Mouse (Mus musculus) forebrain, embryonic 15.5 days (tissue): Measurements from ENCODE around the gene Npy4r. TPM values are rescaled to one million over a fixed set of nuclear protein-coding genes. Genes with fewer than 3 reads are reported as not detected.
A peak's percentile ranks its signal among the peaks of the same experiment; 100 is the strongest.

Experiments used
- ATAC-seq: fragments of 200-750 bp; cut with Nextera tagmentation; replicated peaks from 2 replicates; pipeline ENCODE4 v1.8.0; 2017; ENCODE audit warnings: mild to moderate bottlenecking, moderate TSS enrichment, moderate library complexity
- H3K27ac ChIP-seq: fragments of 300-500 bp; sonication (generic); replicated peaks from 2 replicates; pipeline ENCODE4 v1.5.1; 2015; ENCODE audit warnings: mild to moderate bottlenecking, inconsistent platforms
- H3K27me3 ChIP-seq: fragments of 300-500 bp; sonication (generic); 2 replicates; pipeline ENCODE4 v1.6.1; 2015; ENCODE audit warnings: inconsistent platforms
- H3K36me3 ChIP-seq: fragments of 300-500 bp; sonication (generic); 2 replicates; pipeline ENCODE4 v1.6.1; 2015; ENCODE audit warnings: mild to moderate bottlenecking, inconsistent platforms
- H3K4me1 ChIP-seq: fragments of 300-500 bp; sonication (generic); 2 replicates; pipeline ENCODE4 v1.6.1; 2015; ENCODE audit warnings: inconsistent platforms
- H3K4me2 ChIP-seq: fragments of 300-500 bp; sonication (generic); replicated peaks from 2 replicates; pipeline ENCODE4 v1.6.1; 2015; ENCODE audit warnings: mild to moderate bottlenecking, inconsistent platforms
- H3K4me3 ChIP-seq: fragments of 300-500 bp; sonication (generic); 2 replicates; pipeline ENCODE4 v1.5.1; 2015; ENCODE audit warnings: mild to moderate bottlenecking, inconsistent platforms
- H3K9ac ChIP-seq: fragments of 300-500 bp; sonication (generic); replicated peaks from 2 replicates; pipeline ENCODE4 v1.6.1; 2015; ENCODE audit warnings: mild to moderate bottlenecking, inconsistent platforms
- H3K9me3 ChIP-seq: fragments of 300-500 bp; sonication (generic); 2 replicates; pipeline ENCODE4 v1.6.1; 2016; ENCODE audit warnings: inconsistent platforms
- WGBS: fragments of 180-500 bp; shearing (Covaris S2); methylation state at CpG from one replicate; pipeline ENCODE4 v1.1.7; 2015; ENCODE audit warnings: mixed read lengths; 5-methylcytosine and 5-hydroxymethylcytosine counted together
- polyA plus RNA-seq: library from polyadenylated mRNA; unstranded; fragments of >200 nt; fragmentation: Nextera tagmentation; extraction: Ambion mirVana; gene quantifications from 2 replicates; pipeline ENCODE4 v1.2.1, GENCODE M21; 2015

Gene Npy4r
- polyA plus RNA-seq, 1 experiment from 2014 or later = 0.04 TPM

DNA sequence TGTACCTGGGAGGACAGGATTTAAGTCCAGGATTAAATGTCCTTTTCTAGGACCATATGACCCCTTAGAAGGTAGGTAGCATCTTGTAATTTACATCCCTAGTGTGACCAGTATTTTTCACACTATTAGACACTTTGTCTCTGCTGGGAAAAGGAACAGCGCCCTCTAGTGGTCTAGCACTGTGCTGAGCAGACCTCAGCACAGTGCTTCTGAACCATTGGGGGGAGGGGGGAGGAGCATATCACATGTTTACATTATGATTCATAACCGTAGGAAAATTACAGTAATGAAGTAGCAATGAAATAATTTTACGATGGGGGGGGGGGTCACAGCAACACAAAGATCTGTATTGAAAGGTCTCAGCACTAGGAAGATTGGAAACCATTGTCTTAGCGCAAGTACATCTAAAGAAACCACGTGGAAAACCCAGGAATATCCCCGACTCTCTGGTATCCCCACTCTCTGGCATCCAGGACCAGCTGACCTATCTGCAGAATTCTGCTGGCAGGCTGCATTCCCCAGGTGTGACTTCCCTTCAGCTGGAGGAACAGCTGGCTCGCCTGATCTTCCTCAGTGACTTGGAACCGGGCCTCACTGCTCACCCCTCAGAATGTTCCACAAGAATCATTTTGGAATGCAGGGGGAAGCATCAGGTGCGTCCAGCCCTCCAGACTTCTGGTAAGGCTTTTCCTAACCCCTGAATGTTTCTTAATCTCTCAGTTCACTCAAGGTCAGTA is 2.5 kb upstream of the Npy4r start:
- no peak overlapping the region for H3K9ac ChIP-seq

GRCm38 (mm10) chr14:34142915-34143314 is 9.4 kb downstream of the Npy4r start:
- H3K4me3 ChIP-seq = no peak overlapping the region
- no peak overlapping the region for H3K9ac ChIP-seq
- no peaks in the 10 kb centered on the region for H3K36me3 ChIP-seq
- ATAC-seq = no peak
- peaks cover 16% of the 10 kb centered on the region for H3K27me3 ChIP-seq
- no peak overlapping the region for H3K4me2 ChIP-seq
- no peaks in the 10 kb centered on the region for H3K4me1 ChIP-seq
- no peak overlapping the region for H3K27ac ChIP-seq
- no peaks in the 10 kb centered on the region for H3K9me3 ChIP-seq
- WGBS = 93% methylated on average over 10 of the region's 10 CpGs

More for the DNA sequence above, 2.5 kb upstream of the Npy4r start:
- Histone ChIP-seq H3K27ac (no peak overlapping the region), H3K4me2 (no peak overlapping the region), H3K4me3 (no peak overlapping the region), H3K9me3 (no peaks in the 10 kb centered on the region), H3K27me3 (peaks cover 6% of the 10 kb centered on the region; the same call in 1 of the 2 replicates), H3K4me1 (no peaks in the 10 kb centered on the region), H3K36me3 (no peaks in the 10 kb centered on the region)
- peak; percentile 84 for ATAC-seq
- WGBS = 64% methylated on average over 9 of the region's 9 CpGs

GRCm38 (mm10) chr14:34142316-34142715 is 10.0 kb downstream of the Npy4r start:
- H3K4me3 ChIP-seq = no peak overlapping the region
- no peaks in the 10 kb centered on the region for H3K9me3 ChIP-seq
- H3K4me1 ChIP-seq = no peaks in the 10 kb centered on the region
- no peak overlapping the region for H3K4me2 ChIP-seq
- H3K36me3 ChIP-seq = no peaks in the 10 kb centered on the region
- ATAC-seq = no peak
- H3K27ac ChIP-seq = no peak overlapping the region
- 90% methylated on average over 1 of the region's 1 CpGs for WGBS
- no peak overlapping the region for H3K9ac ChIP-seq
- H3K27me3 ChIP-seq = peaks cover 19% of the 10 kb centered on the region

GRCm38 (mm10) chr14:34139671-34140664 is 12.3 kb downstream of the Npy4r start:
- H3K4me2 ChIP-seq = no peak overlapping the region
- peaks cover 24% of the 10 kb centered on the region for H3K27me3 ChIP-seq
- WGBS = 38% methylated on average over 15 of the region's 15 CpGs
- H3K36me3 ChIP-seq = no peaks in the 10 kb centered on the region
- H3K27ac ChIP-seq = no peak overlapping the region
- no peaks in the 10 kb centered on the region for H3K4me1 ChIP-seq
- no peak overlapping the region for H3K4me3 ChIP-seq
- peak; percentile 82 for ATAC-seq
- no peaks in the 10 kb centered on the region for H3K9me3 ChIP-seq
- H3K9ac ChIP-seq = no peak overlapping the region

DNA sequence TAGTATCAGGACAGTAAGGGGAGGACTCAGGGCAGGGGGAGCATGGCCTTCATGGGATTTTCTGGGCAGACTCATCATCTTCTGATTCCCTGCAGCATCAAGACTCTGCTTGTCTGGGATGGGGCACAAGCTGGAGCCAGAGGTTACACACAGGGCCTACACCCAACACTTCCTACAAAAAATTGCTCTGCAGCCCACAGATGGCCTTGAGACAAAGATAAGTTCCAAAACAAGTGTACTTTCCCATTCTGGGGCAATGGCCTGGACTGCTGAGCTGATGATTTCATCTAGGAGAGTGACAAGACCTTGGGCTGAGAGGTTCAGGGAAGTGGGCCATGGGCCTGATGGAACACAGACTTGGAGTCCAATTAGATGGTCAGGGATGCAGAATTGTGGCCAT is 16.9 kb downstream of the Npy4r start:
- Histone ChIP-seq H3K4me2 (no peak overlapping the region), H3K9ac (no peak overlapping the region), H3K9me3 (no peaks in the 10 kb centered on the region), H3K27ac (no peak overlapping the region), H3K27me3 (0 out of 2 replicates have a peak, but pooled peaks cover 16% of the 10 kb centered on the region), H3K36me3 (no peaks in the 10 kb centered on the region), H3K4me3 (no peak overlapping the region), H3K4me1 (no peaks in the 10 kb centered on the region)
- no peak for ATAC-seq

DNA sequence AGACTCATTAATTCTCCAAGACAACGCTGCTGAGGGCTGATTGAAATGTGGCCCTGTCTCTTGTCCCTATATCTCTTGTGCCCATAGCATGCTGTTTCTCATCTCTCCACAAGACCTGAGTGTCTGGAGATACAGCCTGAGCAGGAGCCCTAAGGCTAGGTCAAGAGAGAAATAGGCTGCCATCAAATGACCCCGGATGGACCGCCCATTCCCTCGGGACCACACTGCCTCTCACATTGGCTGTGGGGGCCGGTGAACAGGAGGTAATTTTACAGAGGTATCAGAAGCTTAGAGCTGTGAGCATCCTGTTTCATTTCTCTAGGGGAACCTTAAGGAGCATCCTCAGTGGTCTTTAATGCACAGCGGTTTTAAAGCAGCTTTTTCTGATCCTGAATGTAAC is 21.1 kb downstream of the Npy4r start:
- ATAC-seq = no peak
- Histone ChIP-seq H3K4me3 (no peak overlapping the region), H3K9ac (no peak overlapping the region), H3K9me3 (no peaks in the 10 kb centered on the region), H3K4me1 (no peaks in the 10 kb centered on the region), H3K36me3 (no peaks in the 10 kb centered on the region), H3K27ac (no peak overlapping the region), H3K4me2 (no peak overlapping the region), H3K27me3 (0 out of 2 replicates have a peak, but pooled peaks cover 13% of the 10 kb centered on the region)
- 74% methylated on average over 6 of the region's 6 CpGs for WGBS

DNA sequence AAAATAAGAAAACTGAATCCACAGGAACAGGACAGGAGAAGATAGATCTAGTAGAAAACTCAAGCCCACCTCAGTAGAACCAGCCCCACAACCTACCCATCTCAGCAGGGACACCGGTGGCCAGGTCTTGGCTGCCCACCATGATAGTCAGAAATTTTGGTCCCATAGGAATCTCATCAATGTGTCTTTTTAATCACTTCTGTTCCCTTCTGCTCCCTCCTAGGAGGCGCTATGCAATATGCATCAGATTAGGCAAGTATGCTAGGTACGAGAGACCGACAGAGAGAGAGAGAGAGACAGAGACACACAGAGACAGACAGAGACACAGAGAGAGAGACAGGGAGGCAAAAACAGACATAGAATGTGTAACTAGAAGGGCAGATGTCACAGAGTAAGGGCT is 30.6 kb downstream of the Npy4r start:
- Histone ChIP-seq H3K27ac (no peak overlapping the region), H3K9ac (no peak overlapping the region), H3K9me3 (no peaks in the 10 kb centered on the region), H3K36me3 (no peaks in the 10 kb centered on the region), H3K4me1 (no peaks in the 10 kb centered on the region), H3K4me3 (no peak overlapping the region), H3K27me3 (no peaks in the 10 kb centered on the region), H3K4me2 (no peak overlapping the region)
- no peak for ATAC-seq
- WGBS = 97% methylated on average over 4 of the region's 4 CpGs

- ATAC-seq = no peak
- no peaks in the 10 kb centered on the region for H3K9me3 ChIP-seq
- H3K27me3 ChIP-seq = no peaks in the 10 kb centered on the region
- 93% methylated on average over 3 of the region's 3 CpGs for WGBS
- H3K4me1 ChIP-seq = no peaks in the 10 kb centered on the region
- H3K9ac ChIP-seq = no peak overlapping the region
- no peak overlapping the region for H3K4me2 ChIP-seq
- no peak overlapping the region for H3K27ac ChIP-seq
- H3K36me3 ChIP-seq = no peaks in the 10 kb centered on the region
- no peak overlapping the region for H3K4me3 ChIP-seq
These were observed 31.4 kb downstream of the Npy4r start for GRCm38 (mm10) chr14:34120923-34121351.

DNA sequence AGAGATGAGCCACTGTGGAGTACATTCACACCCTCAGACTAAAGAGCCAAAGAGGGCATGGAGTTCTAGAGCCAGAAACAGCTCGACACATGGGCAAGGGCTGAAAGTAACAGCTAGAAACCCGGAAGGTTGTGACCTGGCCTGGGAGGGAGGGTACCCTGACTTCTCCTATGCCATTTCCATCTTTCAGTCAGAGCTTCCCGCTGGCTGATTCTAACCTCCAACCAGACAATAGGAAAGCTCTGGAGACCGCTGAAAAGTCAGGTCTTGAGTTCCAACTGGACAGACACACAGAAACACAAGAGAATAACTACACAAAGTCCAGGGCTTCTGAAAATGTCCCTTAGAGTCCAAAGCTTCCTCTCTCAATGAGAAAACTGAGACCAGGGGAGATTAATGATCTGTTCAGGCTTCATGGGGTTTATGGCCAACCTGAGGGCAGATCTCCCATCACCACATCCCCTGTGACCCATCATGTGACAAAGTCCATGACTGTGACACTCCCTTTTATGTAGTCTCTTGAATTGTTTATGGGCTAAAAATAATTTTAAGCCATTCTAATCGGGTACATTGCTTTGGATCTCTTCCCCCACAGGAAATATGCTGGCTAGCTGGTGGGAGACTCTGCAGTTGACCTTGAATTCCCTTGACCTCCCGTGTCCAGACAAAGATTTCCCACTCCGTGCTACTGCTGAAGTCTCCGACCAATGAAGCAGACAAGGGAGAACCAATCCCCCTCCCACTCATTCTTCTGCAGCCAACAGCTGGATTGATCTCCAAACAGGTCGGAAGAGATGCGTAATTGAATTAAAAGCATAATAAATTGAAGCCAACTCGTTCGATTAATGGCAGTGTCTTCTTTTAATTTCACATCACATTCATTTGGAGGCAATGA is 32.0 kb downstream of the Npy4r start:
- H3K9ac ChIP-seq = no peak overlapping the region
- ATAC-seq = no peak
- no peaks in the 10 kb centered on the region for H3K4me1 ChIP-seq
- H3K4me2 ChIP-seq = no peak overlapping the region
- 82% methylated on average over 12 of the region's 12 CpGs for WGBS
- H3K27me3 ChIP-seq = no peaks in the 10 kb centered on the region
- no peak overlapping the region for H3K4me3 ChIP-seq
- H3K9me3 ChIP-seq = no peaks in the 10 kb centered on the region
- no peaks in the 10 kb centered on the region for H3K36me3 ChIP-seq
- no peak overlapping the region for H3K27ac ChIP-seq

- H3K4me2 ChIP-seq = no peak overlapping the region
- no peaks in the 10 kb centered on the region for H3K27me3 ChIP-seq
- H3K4me1 ChIP-seq = no peaks in the 10 kb centered on the region
- WGBS = 83% methylated on average over 7 of the region's 7 CpGs
- H3K9me3 ChIP-seq = no peaks in the 10 kb centered on the region
- no peaks in the 10 kb centered on the region for H3K36me3 ChIP-seq
- no peak overlapping the region for H3K9ac ChIP-seq
- no peak overlapping the region for H3K4me3 ChIP-seq
- no peak overlapping the region for H3K27ac ChIP-seq
- no peak for ATAC-seq
These were observed 33.1 kb downstream of the Npy4r start for GRCm38 (mm10) chr14:34119046-34119723.

GRCm38 (mm10) chr14:34114311-34114710 is 38.0 kb downstream of the Npy4r start:
- no peaks in the 10 kb centered on the region for H3K9me3 ChIP-seq
- H3K27me3 ChIP-seq = no peaks in the 10 kb centered on the region
- 80% methylated on average over 4 of the region's 4 CpGs for WGBS
- H3K36me3 ChIP-seq = no peaks in the 10 kb centered on the region
- H3K4me2 ChIP-seq = no peak overlapping the region
- no peak overlapping the region for H3K27ac ChIP-seq
- no peak overlapping the region for H3K9ac ChIP-seq
- H3K4me1 ChIP-seq = no peaks in the 10 kb centered on the region
- no peak overlapping the region for H3K4me3 ChIP-seq
- no peak for ATAC-seq
